Mouse (Mus musculus): Measurements from ENCODE around the gene Trim6.

DNA sequence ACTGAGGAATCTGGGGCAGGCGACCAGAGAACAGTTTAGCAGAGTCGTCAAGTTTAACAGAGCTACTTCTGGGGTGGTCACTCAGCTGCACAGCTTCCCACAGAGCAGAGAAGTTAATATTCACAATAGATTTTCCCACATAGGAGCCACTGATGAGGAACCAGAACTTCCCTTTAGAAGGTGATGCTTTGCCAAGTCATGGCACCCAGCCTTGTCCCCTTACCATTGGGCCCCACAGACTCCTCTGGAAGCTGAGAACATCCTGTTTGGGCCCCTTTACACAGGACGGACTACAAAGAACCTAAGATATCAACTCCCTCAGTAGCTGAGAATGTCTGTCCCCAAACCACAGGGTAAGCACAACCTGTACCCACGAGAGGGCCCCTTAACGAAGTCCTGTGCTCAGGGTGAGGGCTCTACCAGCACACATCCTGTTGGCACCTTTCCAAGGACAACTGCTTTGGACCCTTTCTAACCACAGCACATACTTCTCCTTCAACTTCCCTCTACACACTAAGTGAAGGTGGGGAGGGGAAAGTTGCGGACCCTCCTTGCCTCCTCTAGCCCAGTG is 48.9 kb upstream of the Trim6 start:
- TF ChIP-seq POLR2A (IDR thresholded peaks at IDR 0.05; ENCODE audit: insufficient read depth, low read depth, low read length) = no peak
- no peak for TF ChIP-seq EP300 (IDR thresholded peaks at IDR 0.05; ENCODE audit: insufficient read depth, low read depth, low read length)

Measured in heart, adult 2 months (tissue).